Mouse (Mus musculus): ENCODE results near the gene B130006D01Rik.

B130006D01Rik gene

GRCm38 (mm10) chr11:95723287-95723686 is at the start of gene B130006D01Rik:
Gene B130006D01Rik, plus strand, starts transcription at chr11:95723587.
- DNase-seq, result no peak

GRCm38 (mm10) chr11:95675498-95675897 is 47.9 kb upstream of the B130006D01Rik start:
- no peak for DNase-seq

DNA sequence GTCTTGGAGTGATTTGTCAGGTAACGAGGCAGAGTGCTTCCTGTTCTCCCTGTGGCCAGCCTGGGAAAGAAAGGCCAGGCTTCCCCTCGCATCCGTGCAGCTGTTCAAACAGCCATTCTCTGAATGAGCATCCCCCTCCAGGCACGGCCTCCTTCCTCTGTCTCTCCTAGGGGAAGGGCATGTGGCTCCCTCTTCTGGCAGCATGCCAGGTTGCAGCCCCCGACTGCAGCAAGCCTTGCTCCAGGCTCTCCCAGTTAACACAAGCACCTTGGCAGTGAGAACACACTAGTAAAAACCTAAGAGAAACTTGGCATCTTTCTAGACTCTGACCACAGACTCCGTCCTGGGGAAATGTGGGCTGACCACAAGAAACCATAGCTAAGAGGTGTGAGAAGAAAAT is 47.1 kb upstream of the B130006D01Rik start:
- DNase-seq, result peak; percentile 58

GRCm38 (mm10) chr11:95677925-95678701 is 45.3 kb upstream of the B130006D01Rik start:
- DNase-seq, result no peak

DNA sequence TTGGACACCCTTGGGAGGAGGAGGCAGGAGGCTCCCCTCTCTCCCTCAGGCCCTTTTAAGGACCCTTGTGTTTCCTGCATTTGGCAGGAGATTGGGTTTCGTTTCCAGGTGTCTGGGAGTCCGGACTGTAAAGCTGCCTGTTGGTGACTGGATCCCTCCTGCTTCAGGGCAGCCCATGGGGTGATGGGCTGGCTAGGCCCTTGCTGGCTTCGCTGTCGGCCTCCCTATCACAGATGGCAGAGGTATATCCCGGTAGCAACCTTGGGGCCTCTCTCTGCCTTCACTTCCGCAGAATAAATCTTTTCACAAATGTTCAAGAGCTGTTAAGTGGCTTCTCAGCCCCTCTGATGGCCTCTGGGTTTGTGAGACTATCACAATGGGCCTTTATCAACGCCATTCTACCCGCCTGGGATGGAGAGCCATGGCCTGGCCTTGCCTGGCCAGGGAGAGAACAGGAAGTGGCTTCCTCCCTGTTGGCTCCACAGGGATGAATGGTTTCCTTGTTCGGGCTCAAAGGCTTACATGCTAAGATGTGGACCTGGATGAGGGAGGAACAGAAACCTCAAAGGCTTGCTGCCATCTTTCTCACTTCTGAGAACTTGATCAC is 41.3 kb upstream of the B130006D01Rik start:
- DNase-seq, result no peak

DNA sequence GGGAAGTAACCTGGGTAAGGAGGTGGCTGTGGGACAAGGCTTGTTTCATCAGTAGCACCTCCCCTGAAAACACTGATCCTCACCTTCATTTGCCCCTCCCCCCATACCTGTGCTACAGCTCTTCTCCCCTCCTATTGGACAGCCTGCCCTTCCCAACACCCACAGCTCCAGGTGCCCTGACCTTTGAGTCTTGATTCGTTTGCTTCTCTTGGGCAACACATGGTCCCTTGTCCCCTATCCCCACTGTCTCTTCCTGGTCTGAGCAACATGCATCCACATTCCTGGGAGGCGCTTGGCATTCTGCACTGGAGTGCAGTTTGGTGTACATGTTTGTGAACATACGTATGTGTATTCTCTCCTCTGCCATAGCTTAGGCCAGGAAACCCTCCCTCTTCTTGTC is 40.4 kb upstream of the B130006D01Rik start:
- no peak for DNase-seq

DNA sequence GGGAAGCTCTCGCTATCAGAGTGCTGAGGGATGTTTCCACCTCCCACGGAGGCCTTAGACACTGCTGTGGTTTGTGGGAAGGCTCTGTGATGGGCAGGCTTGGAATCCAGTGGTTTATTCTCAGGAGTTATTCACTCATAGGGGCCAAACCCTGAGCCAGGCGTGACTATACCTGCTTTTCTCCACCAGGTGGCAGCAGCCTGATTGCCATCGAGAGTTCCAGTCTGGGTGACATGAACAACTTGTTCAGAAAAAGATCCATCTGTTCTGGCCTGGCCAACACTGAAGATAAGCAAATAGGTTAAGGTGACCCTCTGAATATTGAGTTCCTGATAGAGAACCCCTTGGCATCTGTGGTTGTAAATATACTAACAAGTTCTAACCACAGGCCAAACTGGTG is 37.4 kb upstream of the B130006D01Rik start:
- DNase-seq, result peak; percentile 83

- no peak for DNase-seq
Measured at GRCm38 (mm10) chr11:95687084-95687656, 36.2 kb upstream of the B130006D01Rik start.

GRCm38 (mm10) chr11:95688515-95688914 is 34.9 kb upstream of the B130006D01Rik start:
- DNase-seq, result peak; percentile 57

DNA sequence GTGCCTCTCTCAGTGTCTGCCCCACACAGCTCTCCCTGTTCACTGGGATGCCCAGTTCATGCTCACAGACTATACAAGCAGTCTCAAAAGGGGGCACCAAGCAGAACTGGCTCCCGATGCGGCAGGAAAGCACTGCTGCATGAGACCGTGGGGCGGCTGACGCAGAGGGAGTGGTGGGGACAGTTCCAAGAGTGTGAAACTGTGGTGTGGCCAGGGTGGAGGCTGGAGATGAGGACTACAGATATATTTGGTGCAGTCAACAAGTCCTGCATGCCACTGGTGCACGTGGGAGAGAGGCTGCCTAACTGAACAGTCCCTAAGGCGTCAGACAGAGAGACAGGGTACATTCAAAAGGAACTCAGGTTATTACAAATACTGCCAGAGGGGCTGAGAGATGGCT is 34.4 kb upstream of the B130006D01Rik start:
- DNase-seq, result peak; percentile 31

DNA sequence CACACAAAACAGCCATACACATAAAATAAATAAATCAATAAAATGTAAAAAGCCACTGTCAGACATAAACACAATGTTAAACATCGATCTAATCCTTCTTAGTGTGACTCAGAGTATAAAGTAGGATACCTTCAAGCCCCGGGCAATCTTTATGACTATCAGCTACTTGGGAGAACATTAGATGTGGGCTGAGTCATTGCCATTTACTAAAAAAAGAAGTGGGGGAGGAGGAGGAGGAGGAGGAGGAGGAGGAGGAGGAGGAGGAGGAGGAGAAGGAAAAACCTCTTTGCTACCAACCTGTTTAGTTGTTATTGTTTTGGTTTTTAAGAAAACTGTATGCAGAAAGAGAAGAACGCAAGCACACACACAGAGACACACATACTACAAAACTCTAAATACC is 33.8 kb upstream of the B130006D01Rik start:
- no peak for DNase-seq

DNA sequence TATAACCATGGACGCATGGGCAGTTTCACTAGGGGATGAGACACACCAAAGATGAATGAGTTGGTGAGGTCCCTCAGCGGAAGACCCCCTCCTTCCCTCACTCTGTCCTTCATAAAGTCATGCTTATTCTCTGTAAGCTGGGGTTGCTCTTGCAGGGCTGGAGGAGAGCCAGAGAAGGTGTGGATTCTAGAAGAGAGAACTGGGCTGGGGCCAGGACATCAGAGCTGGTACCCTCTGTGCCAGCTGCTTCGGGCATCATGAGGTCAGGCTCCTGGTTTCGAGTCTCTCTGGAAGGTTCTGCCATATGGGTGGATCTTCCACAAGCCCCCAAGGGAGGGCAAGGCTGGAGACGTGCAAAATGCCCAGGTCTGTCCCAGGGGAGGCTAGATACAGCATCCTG is 24.8 kb upstream of the B130006D01Rik start:
- no peak for DNase-seq

DNA sequence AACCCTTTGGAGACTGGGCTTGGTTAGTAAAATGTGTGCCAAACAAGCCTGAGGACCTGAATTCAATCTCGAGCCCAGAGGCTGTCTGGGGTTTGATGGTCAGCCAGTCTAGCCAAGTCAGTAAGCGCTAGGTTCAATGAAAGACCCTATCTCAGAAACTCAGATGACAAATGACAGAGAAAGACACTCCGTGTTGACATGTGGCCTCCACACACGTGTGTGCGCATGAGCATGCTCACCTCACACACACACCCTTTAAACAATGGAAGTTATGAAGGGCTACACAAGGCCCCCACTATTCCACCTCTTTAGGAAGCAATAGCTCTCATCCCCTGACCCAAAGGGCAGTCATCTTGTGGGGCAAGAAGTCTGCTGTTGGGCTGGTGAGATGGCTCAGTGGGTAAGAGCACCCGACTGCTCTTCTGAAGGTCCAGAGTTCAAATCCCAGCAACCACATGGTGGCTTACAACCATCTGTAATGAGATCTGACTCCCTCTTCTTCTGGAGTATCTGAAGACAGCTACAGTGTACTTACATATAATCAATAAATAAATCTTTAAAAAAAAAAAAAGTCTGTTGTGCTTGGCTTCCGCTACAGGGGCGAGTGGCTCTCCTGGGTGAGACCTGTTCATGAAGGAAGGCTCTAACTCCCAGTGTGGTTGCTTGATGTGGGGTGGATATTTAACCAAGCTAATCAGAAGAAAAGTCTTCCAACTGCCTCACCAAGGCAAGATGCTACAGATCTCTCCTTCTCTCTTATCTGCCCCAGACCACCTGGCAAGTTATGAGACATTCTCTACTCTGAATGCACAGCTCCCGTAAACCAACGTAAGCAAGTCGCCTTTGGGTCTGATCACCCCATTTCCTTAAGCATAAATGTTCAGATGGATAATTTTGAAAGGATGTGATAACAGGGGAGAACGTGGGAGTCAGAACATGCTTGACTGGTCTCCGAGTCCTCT is 22.3 kb upstream of the B130006D01Rik start:
- no peak for DNase-seq

- no peak for DNase-seq
Measured at GRCm38 (mm10) chr11:95704032-95704969, 19.1 kb upstream of the B130006D01Rik start.

GRCm38 (mm10) chr11:95704970-95705330 is 18.4 kb upstream of the B130006D01Rik start:
- no peak for DNase-seq

DNA sequence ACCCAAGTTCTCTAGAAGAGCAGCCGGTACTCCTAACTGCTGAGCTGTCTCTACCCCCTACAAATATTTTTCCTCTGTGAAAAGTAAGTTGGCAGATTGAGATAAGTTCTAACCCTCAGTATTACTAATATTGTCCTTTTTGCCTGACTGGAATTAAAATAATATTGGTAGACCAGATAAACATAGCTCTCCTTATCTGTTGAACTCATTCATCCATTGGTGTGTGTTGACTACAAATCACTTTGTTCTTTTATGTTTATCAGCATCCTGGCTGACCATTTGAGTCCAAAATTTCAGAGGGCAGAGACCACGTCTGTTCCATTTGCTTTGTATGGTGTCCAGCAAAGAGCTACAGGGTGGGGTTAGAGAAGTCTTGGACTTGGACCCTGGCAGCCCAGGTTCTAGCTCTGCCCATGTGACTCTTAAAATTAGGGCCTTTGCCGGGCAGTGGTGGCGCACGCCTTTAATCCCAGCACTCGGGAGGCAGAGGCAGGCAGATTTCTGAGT is 13.8 kb upstream of the B130006D01Rik start:
- DNase-seq, result no peak

GRCm38 (mm10) chr11:95710478-95710877 is 12.9 kb upstream of the B130006D01Rik start:
- DNase-seq, result no peak

GRCm38 (mm10) chr11:95712085-95712562 is 11.3 kb upstream of the B130006D01Rik start:
- peak; percentile 27 for DNase-seq

GRCm38 (mm10) chr11:95712563-95713224 is 10.7 kb upstream of the B130006D01Rik start, which contains the start of gene Zfp652:
Gene Zfp652, plus strand, starts transcription at chr11:95712673.
- peak; percentile 88 for DNase-seq

DNA sequence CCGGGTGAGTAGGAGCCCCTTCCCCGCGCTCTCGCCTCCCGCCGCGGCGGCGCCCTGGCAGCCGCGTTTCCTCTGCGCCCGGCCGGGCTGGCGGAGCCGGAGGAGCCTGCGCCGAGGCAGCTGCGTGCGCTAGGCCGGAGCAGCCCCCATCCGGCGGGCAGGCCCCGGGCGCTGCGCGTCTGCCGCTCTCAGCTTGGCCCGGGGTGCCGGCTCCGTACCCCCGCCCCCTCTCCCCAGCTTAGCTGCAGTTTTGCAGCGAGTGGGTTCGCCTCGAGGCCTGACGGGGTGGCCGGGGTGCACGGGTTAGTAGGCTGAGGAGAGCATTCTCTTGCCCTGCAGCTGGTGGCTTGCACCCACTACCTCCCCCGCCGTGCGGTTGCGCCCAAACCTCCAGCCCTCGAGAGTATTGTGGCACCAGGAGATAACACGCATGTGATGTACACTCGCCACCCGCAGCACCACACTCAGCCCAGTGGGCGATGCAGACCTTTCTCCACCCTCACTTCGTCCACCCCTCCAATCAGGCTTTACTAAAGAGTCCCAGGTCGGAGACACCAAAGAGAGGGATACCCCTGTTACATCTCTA is 10.1 kb upstream of the B130006D01Rik start:
- DNase-seq, result peak; percentile 42
